Mouse (Mus musculus) neural tube, embryonic 12.5 days (tissue): ENCODE measurements around the gene Wbp4. TPM values are rescaled to one million over a fixed set of nuclear protein-coding genes. Genes with fewer than 3 reads are reported as not detected.
"Not testable (repeated sequence)": the region's sequence is repeated elsewhere in the genome, so short reads cannot be mapped to it uniquely, and the experiment has no call there.

Source experiments
- ATAC-seq: fragments of 200-750 bp; cut with Nextera tagmentation; 2 replicates; pipeline ENCODE4 v1.8.0; 2017; ENCODE audit warnings: low read depth, mild to moderate bottlenecking, moderate TSS enrichment, moderate library complexity; ENCODE audit not compliant: low FRiP score
- H3K27ac ChIP-seq: fragments of 300-500 bp; sonication (generic); 2 replicates; pipeline ENCODE4 v1.5.1; 2016
- H3K27me3 ChIP-seq: fragments of 300-500 bp; sonication (generic); replicated peaks from 2 replicates; pipeline ENCODE4 v1.6.1; 2016; ENCODE audit warnings: mild to moderate bottlenecking
- H3K36me3 ChIP-seq: fragments of 300-500 bp; sonication (generic); 2 replicates; pipeline ENCODE4 v1.6.1; 2016; ENCODE audit warnings: mild to moderate bottlenecking
- H3K4me1 ChIP-seq: fragments of 300-500 bp; sonication (generic); 2 replicates; pipeline ENCODE4 v1.6.1; 2016
- H3K4me2 ChIP-seq: fragments of 300-500 bp; sonication (generic); replicated peaks from 2 replicates; pipeline ENCODE4 v1.6.1; 2016; ENCODE audit warnings: mild to moderate bottlenecking
- H3K4me3 ChIP-seq: fragments of 300-500 bp; sonication (generic); 2 replicates; pipeline ENCODE4 v1.5.1; 2016
- H3K9ac ChIP-seq: fragments of 300-500 bp; sonication (generic); 2 replicates; pipeline ENCODE4 v1.6.1; 2016; ENCODE audit warnings: mild to moderate bottlenecking
- H3K9me3 ChIP-seq: fragments of 300-500 bp; sonication (generic); 2 replicates; pipeline ENCODE4 v1.6.1; 2016; ENCODE audit warnings: mild to moderate bottlenecking
- WGBS: fragments of 180-500 bp; shearing (Covaris S2); methylation state at CpG from one replicate; pipeline ENCODE4 v1.1.7; 2016; 5-methylcytosine and 5-hydroxymethylcytosine counted together
- polyA plus RNA-seq: library from polyadenylated mRNA; unstranded; fragments of >200 nt; fragmentation: Nextera tagmentation; extraction: Ambion mirVana; gene quantifications from 2 replicates; pipeline ENCODE4 v1.2.1, GENCODE M21; 2016

The Wbp4 gene
- polyA plus RNA-seq, 1 experiment from 2014 or later: 53.3 TPM

- peaks cover 16% of the 10 kb centered on the region for H3K36me3 ChIP-seq
- peak; percentile 83 for ATAC-seq
These were observed 539 bp downstream of the Wbp4 start, which contains the start of gene Elf1 for GRCm38 (mm10) chr14:79480624-79481338. Elf1 (plus strand) TSS chr14:79481194.

GRCm38 (mm10) chr14:79473384-79473783 lies 7.9 kb downstream of the Wbp4 start:
- Histone ChIP-seq H3K4me1 (no peaks in the 10 kb centered on the region), H3K27me3 (no peaks in the 10 kb centered on the region), H3K4me2 (no peak overlapping the region), H3K36me3 (peaks cover 74% of the 10 kb centered on the region), H3K9me3 (no peaks in the 10 kb centered on the region), H3K4me3 (no peak overlapping the region), H3K9ac (no peak overlapping the region), H3K27ac (no peak overlapping the region)
- ATAC-seq: no peak
- 93% methylated on average over 2 of the region's 2 CpGs for WGBS

More at GRCm38 (mm10) chr14:79480624-79481338, 539 bp downstream of the Wbp4 start, which contains the start of gene Elf1:
- H3K4me1 ChIP-seq: peaks cover 25% of the 10 kb centered on the region
- peak within 1 kb of the TSS; percentile 62 for H3K4me2 ChIP-seq
- under 1% methylated on average over 78 of the region's 96 CpGs for WGBS
- peak within 1 kb of the TSS; percentile 100 for H3K27ac ChIP-seq
- H3K4me3 ChIP-seq: peak within 1 kb of the TSS; percentile 90
- H3K27me3 ChIP-seq: 0 out of 2 replicates have a peak, but pooled peaks cover 2% of the 10 kb centered on the region
- no peaks in the 10 kb centered on the region for H3K9me3 ChIP-seq
- H3K9ac ChIP-seq: peak within 1 kb of the TSS; percentile 95

- H3K4me2 ChIP-seq: no peak overlapping the region
- H3K9ac ChIP-seq: no peak overlapping the region
- H3K36me3 ChIP-seq: peaks cover 73% of the 10 kb centered on the region
- H3K27ac ChIP-seq: no peak overlapping the region
- WGBS: 36% methylated on average over 3 of the region's 3 CpGs
- no peak overlapping the region for H3K4me3 ChIP-seq
- no peaks in the 10 kb centered on the region for H3K9me3 ChIP-seq
- no peaks in the 10 kb centered on the region for H3K4me1 ChIP-seq
- H3K27me3 ChIP-seq: no peaks in the 10 kb centered on the region
- ATAC-seq: no peak
These were observed 13.7 kb downstream of the Wbp4 start for GRCm38 (mm10) chr14:79467621-79468020.

DNA sequence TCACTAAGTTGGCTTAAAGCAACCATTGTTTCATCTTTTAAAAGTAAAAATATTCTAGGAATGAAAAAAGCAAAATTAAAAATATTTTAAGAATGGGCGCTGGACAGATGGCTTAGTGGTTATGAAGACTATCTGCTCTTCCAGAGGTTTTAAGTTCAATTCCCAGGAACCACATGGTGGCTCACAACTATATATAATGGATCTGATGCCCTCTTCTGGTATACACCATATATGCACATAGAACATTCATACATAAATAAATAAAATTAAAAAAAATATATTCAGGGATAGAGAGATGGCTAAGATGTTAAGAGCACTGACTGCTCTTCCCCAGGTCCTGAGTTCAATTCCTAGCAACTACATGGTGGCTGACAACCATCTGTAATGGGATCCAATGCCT lies 15.7 kb downstream of the Wbp4 start:
- Histone ChIP-seq H3K4me3 (no peak overlapping the region), H3K4me1 (no peaks in the 10 kb centered on the region), H3K27ac (no peak overlapping the region), H3K27me3 (no peaks in the 10 kb centered on the region), H3K9me3 (no peaks in the 10 kb centered on the region), H3K9ac (no peak overlapping the region), H3K4me2 (no peak overlapping the region), H3K36me3 (peaks cover 74% of the 10 kb centered on the region)
- ATAC-seq: no peak
- WGBS: 90% methylated on average over 1 of the region's 1 CpGs

DNA sequence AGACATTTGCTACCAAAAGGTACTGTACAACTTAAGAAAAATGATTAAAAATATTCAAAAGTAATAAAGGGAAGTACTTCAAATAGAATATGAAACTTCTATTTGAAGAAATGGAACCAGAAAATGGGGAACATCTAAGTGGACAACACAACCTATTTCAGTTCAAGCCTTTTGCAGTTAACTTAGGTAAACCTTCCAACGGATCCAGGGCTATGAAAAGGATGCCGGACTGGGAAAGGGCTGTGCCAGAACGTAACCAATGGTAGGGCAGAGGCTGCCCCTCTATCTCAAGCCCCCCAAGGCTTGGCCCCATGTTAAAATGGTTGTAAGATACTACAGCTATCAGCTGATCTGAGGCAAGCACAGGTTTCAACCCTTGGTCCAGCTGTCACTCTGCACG lies 20.3 kb downstream of the Wbp4 start:
- ATAC-seq: no peak
- 96% methylated on average over 4 of the region's 4 CpGs for WGBS
- no peak overlapping the region for H3K9ac ChIP-seq

GRCm38 (mm10) chr14:79460401-79460800 lies 20.9 kb downstream of the Wbp4 start:
- Histone ChIP-seq H3K27me3 (no peaks in the 10 kb centered on the region), H3K9ac (no peak overlapping the region), H3K27ac (no peak overlapping the region), H3K36me3 (peaks cover 39% of the 10 kb centered on the region), H3K9me3 (no peaks in the 10 kb centered on the region), H3K4me1 (no peaks in the 10 kb centered on the region), H3K4me2 (no peak overlapping the region), H3K4me3 (no peak overlapping the region)
- ATAC-seq: no peak
- WGBS: 90% methylated on average over 1 of the region's 1 CpGs

More for the DNA sequence above, 20.3 kb downstream of the Wbp4 start:
- no peaks in the 10 kb centered on the region for H3K4me1 ChIP-seq
- no peaks in the 10 kb centered on the region for H3K27me3 ChIP-seq
- H3K4me3 ChIP-seq: no peak overlapping the region
- H3K9me3 ChIP-seq: no peaks in the 10 kb centered on the region
- H3K4me2 ChIP-seq: no peak overlapping the region
- H3K27ac ChIP-seq: no peak overlapping the region
- peaks cover 43% of the 10 kb centered on the region for H3K36me3 ChIP-seq

DNA sequence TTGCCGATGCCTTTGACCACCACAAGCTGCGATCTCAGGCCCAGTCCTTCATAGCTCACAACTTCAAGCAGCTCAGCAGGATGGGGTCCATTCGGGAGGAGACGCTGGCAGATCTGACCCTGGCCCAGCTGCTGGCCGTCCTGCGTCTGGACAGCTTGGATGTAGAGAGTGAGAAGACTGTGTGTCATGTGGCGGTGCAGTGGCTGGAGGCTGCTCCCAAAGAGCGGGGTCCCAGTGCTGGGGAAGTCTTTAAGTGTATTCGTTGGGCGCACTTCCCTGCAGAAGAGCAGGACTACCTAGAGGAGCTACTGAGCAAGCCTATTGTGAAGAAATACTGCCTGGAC lies 28.8 kb downstream of the Wbp4 start:
- H3K27ac ChIP-seq, H3K4me1 ChIP-seq, H3K9me3 ChIP-seq, H3K27me3 ChIP-seq, H3K9ac ChIP-seq, H3K4me2 ChIP-seq, H3K4me3 ChIP-seq, H3K36me3 ChIP-seq: not testable (repeated sequence)
- peak; percentile 26; the same call in 1 of the 2 replicates for ATAC-seq
- WGBS: 93% methylated on average over 7 of the region's 10 CpGs

DNA sequence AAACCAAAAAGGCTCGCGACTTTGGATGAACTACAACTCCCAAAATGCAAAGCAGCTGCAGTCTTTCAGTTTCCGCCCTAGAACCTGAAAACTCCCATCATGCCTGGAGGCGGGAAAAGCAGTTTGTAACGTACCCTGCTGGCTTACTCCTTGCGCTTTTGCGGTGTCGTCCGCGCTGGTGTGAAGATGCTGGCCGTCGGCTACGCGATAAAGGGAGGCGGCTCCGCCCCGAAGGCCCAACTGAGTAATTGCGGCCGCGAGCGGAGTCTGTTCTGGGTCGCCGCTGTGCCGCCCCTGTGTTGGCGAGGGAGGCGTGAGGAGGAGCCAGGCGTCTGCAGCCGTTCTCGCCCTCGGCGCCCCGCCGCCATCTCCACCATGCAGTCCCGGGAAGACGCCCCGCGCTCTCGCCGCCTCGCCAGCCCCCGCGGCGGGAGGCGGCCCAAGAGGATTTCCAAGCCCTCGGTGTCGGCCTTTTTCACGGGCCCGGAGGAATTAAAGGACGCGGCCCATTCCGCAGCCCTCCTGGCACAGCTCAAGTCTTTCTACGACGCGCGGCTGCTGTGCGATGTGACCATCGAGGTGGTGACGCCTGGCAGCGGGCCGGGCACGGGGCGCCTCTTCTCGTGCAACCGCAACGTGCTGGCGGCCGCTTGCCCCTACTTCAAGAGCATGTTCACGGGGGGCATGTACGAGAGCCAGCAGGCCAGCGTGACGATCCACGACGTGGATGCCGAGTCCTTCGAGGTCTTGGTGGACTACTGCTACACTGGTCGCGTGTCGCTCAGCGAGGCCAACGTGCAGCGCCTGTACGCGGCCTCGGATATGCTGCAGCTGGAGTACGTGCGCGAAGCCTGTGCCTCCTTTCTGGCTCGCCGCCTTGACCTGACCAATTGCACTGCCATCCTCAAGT lies 29.4 kb downstream of the Wbp4 start, which contains the start of gene Kbtbd6:
Gene Kbtbd6, plus strand, starts transcription at position 155 of the 910 bp plus-strand sequence.
- WGBS: 23% methylated on average over 45 of the region's 89 CpGs
- not testable (repeated sequence) for H3K9me3 ChIP-seq, H3K27me3 ChIP-seq, H3K4me1 ChIP-seq, H3K36me3 ChIP-seq, H3K27ac ChIP-seq
- H3K4me3 ChIP-seq: peak within 1 kb of the TSS; percentile 55
- peak; percentile 88 for ATAC-seq
- peak within 1 kb of the TSS; percentile 68 for H3K4me2 ChIP-seq
- H3K9ac ChIP-seq: peak within 1 kb of the TSS; percentile 57

- no peak overlapping the region for H3K4me3 ChIP-seq
- no peaks in the 10 kb centered on the region; the same call in 1 of the 2 replicates for H3K4me1 ChIP-seq
- no peaks in the 10 kb centered on the region for H3K27me3 ChIP-seq
- WGBS: 30% methylated on average over 16 of the region's 16 CpGs
- H3K36me3 ChIP-seq: no peaks in the 10 kb centered on the region
- H3K9me3 ChIP-seq: no peaks in the 10 kb centered on the region
- H3K27ac ChIP-seq: no peak overlapping the region
- peak overlapping the region; percentile 48 for H3K4me2 ChIP-seq
- no peak overlapping the region for H3K9ac ChIP-seq
- ATAC-seq: peak; percentile 80
These were observed 36.2 kb downstream of the Wbp4 start for GRCm38 (mm10) chr14:79445055-79445620.

GRCm38 (mm10) chr14:79444601-79445000 lies 36.7 kb downstream of the Wbp4 start:
- Histone ChIP-seq H3K36me3 (no peaks in the 10 kb centered on the region), H3K27ac (no peak overlapping the region), H3K4me3 (no peak overlapping the region), H3K4me2 (peak overlapping the region; percentile 48), H3K9me3 (no peaks in the 10 kb centered on the region), H3K27me3 (no peaks in the 10 kb centered on the region), H3K9ac (no peak overlapping the region), H3K4me1 (no peaks in the 10 kb centered on the region; the same call in 1 of the 2 replicates)
- peak; percentile 31; the same call in 1 of the 2 replicates for ATAC-seq
- WGBS: 85% methylated on average over 9 of the region's 9 CpGs

DNA sequence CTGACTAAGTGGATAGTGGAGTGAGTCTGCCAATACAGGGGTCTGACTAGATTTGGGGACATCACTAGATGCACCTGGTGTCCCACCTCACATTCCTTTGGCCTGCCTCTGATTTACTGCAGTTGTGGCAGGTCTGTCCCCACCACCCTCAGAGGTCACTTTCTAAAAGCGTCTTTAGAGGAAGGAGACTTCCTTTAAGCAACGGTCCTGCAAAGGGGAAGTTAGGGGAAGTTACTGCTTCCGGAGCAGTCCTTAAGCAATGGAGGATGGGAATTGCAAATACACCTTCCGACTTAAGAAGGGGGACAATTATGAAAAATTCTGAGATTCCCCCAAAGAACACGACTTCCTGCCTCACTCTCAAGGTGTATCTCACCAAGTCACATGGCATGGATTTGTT lies 39.9 kb downstream of the Wbp4 start:
- ATAC-seq: no peak
- H3K36me3 ChIP-seq: no peaks in the 10 kb centered on the region
- H3K9ac ChIP-seq: no peak overlapping the region
- no peaks in the 10 kb centered on the region for H3K27me3 ChIP-seq
- 86% methylated on average over 5 of the region's 5 CpGs for WGBS
- H3K9me3 ChIP-seq: no peaks in the 10 kb centered on the region
- no peak overlapping the region for H3K27ac ChIP-seq
- no peaks in the 10 kb centered on the region; the same call in 1 of the 2 replicates for H3K4me1 ChIP-seq
- H3K4me2 ChIP-seq: no peak overlapping the region
- no peak overlapping the region for H3K4me3 ChIP-seq

DNA sequence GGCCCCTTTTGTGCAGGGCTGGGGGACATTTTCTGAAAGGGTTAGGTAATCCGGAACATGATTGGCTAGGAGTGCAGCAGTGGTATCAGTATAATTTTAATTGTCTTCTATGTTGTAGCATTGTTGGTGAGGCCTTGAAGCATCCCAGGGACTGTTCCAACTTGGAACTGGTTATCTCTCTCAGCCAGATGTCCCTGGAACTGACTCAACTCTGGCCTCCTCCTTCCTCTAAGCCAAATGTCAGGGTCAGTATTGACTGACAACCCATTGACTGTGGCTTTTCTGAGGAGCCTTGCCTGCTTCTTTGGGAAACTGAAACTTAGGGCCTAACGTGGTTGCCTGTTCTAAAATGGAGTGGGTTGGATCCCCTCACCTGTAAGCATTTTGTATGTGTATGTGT lies 40.7 kb downstream of the Wbp4 start:
- 84% methylated on average over 2 of the region's 2 CpGs for WGBS
- H3K27me3 ChIP-seq: no peaks in the 10 kb centered on the region
- no peaks in the 10 kb centered on the region for H3K36me3 ChIP-seq

More for the DNA sequence above, 40.7 kb downstream of the Wbp4 start:
- Histone ChIP-seq H3K4me2 (no peak overlapping the region), H3K9me3 (no peaks in the 10 kb centered on the region), H3K9ac (no peak overlapping the region), H3K4me3 (no peak overlapping the region), H3K4me1 (no peaks in the 10 kb centered on the region; the same call in 1 of the 2 replicates), H3K27ac (no peak overlapping the region)
- ATAC-seq: no peak
